Mouse (Mus musculus): ENCODE data around the gene Vps9d1. TPM values are rescaled to one million over a fixed set of nuclear protein-coding genes. Genes with fewer than 3 reads are reported as not detected.
"Not testable (repeated sequence)": the region's sequence is repeated elsewhere in the genome, so short reads cannot be mapped to it uniquely, and the experiment has no call there.

The Vps9d1 gene
- polyA plus RNA-seq, 1 experiment from 2014 or later, result 31.4 TPM

DNA sequence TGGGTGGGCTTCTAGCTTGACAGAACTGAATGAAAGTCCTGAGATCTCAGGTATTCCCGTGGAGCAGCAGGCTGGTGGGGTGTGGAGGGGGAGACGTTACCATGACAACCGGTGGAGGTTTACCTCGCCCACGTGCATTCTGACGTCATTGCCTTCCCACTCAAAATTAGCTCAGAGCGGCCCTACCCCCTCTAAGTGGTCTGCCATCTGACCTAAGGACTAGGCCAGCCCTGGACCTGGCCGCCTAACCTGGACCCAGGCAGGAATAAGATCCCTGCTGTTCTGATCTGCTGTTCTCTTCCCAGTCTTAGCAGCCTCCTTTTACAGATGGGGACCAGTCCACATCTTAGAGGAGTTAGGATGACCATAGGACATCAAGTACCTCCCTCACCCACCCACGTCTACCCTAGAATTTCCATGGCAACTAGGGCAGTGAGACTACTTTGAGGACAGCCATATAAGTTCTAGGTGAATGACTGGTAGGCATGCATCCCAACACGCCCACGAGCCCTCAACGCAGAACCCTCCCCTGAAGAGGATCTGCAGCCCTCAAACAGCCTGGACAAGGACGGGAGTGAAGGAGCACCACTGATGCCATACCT lies 19.1 kb downstream of the Vps9d1 start:
- H3K9ac ChIP-seq, result peak overlapping the region; percentile 62
- WGBS, result 34% methylated on average over 13 of the region's 13 CpGs
- no peaks in the 10 kb centered on the region for H3K36me3 ChIP-seq
- no peak overlapping the region for H3K27ac ChIP-seq (replicated peaks)
- H3K27me3 ChIP-seq, result peaks cover 17% of the 10 kb centered on the region
- peak overlapping the region; percentile 65 for H3K4me3 ChIP-seq (replicated peaks)
- no peaks in the 10 kb centered on the region for H3K9me3 ChIP-seq (replicated peaks)
- peak overlapping the region; percentile 95 for H3K4me2 ChIP-seq (replicated peaks)
- H3K4me1 ChIP-seq, result peaks cover 18% of the 10 kb centered on the region
- ATAC-seq (ENCODE audit: insufficient number of reproducible peaks, low FRiP score, low TSS enrichment, low read depth), result 0 out of 2 replicates have a peak, but pooled peaks have one; percentile 3

GRCm38 (mm10) chr8:123233760-123234159 lies 20.4 kb downstream of the Vps9d1 start:
- Histone ChIP-seq H3K4me1 (peaks cover 18% of the 10 kb centered on the region), H3K4me2 (replicated peaks) (no peak overlapping the region), H3K27ac (replicated peaks) (no peak overlapping the region), H3K27me3 (peaks cover 17% of the 10 kb centered on the region), H3K36me3 (peaks cover 7% of the 10 kb centered on the region; the same call in 1 of the 2 replicates), H3K4me3 (replicated peaks) (no peak overlapping the region), H3K9me3 (replicated peaks) (no peaks in the 10 kb centered on the region), H3K9ac (no peak overlapping the region)
- no peak for ATAC-seq (ENCODE audit: insufficient number of reproducible peaks, low FRiP score, low TSS enrichment, low read depth)
- 74% methylated on average over 11 of the region's 11 CpGs for WGBS

GRCm38 (mm10) chr8:123233300-123233699 lies 20.8 kb downstream of the Vps9d1 start:
- H3K9ac ChIP-seq, result no peak overlapping the region
- H3K4me1 ChIP-seq, result peaks cover 18% of the 10 kb centered on the region
- 49% methylated on average over 13 of the region's 13 CpGs for WGBS
- H3K9me3 ChIP-seq (replicated peaks), result no peaks in the 10 kb centered on the region
- ATAC-seq (ENCODE audit: insufficient number of reproducible peaks, low FRiP score, low TSS enrichment, low read depth), result no peak
- H3K27ac ChIP-seq (replicated peaks), result no peak overlapping the region
- H3K36me3 ChIP-seq, result peaks cover 8% of the 10 kb centered on the region; the same call in 1 of the 2 replicates
- H3K4me2 ChIP-seq (replicated peaks), result no peak overlapping the region
- peaks cover 17% of the 10 kb centered on the region for H3K27me3 ChIP-seq
- H3K4me3 ChIP-seq (replicated peaks), result no peak overlapping the region

- no peak overlapping the region for H3K4me2 ChIP-seq (replicated peaks)
- no peak overlapping the region for H3K9ac ChIP-seq
- H3K4me1 ChIP-seq, result peaks cover 18% of the 10 kb centered on the region
- H3K27ac ChIP-seq (replicated peaks), result no peak overlapping the region
- H3K9me3 ChIP-seq (replicated peaks), result no peaks in the 10 kb centered on the region
- ATAC-seq (ENCODE audit: insufficient number of reproducible peaks, low FRiP score, low TSS enrichment, low read depth), result no peak
- WGBS, result 45% methylated on average over 7 of the region's 7 CpGs
- H3K27me3 ChIP-seq, result peaks cover 17% of the 10 kb centered on the region
- H3K36me3 ChIP-seq, result peaks cover 14% of the 10 kb centered on the region
- no peak overlapping the region for H3K4me3 ChIP-seq (replicated peaks)
These were observed 21.6 kb downstream of the Vps9d1 start for GRCm38 (mm10) chr8:123232553-123232952.

DNA sequence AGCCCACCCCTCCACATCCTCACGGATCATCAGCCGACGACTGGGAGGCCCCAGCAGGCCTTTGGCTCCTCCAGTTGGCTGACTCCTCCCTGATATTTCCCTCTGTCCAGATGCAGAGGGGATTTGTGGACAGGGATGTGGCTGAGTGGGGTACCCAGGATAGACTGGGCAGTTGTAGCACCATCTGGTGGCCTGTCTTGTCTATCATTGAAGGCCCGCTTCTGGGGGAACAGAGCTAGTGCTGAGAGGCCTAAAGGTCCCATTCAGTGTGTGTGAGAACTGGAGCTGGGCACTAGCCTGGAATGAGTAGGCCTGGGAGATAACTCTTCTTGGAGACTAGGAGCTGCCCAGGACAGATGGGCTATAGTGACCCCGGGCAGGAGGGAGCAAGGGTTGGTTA lies 22.4 kb downstream of the Vps9d1 start:
- Histone ChIP-seq H3K36me3 (peaks cover 22% of the 10 kb centered on the region), H3K27me3 (peaks cover 17% of the 10 kb centered on the region), H3K27ac (replicated peaks) (no peak overlapping the region), H3K4me2 (replicated peaks) (no peak overlapping the region), H3K4me1 (peaks cover 18% of the 10 kb centered on the region), H3K9ac (no peak overlapping the region), H3K9me3 (replicated peaks) (no peaks in the 10 kb centered on the region), H3K4me3 (replicated peaks) (no peak overlapping the region)
- ATAC-seq (ENCODE audit: insufficient number of reproducible peaks, low FRiP score, low TSS enrichment, low read depth), result no peak
- 67% methylated on average over 5 of the region's 5 CpGs for WGBS

DNA sequence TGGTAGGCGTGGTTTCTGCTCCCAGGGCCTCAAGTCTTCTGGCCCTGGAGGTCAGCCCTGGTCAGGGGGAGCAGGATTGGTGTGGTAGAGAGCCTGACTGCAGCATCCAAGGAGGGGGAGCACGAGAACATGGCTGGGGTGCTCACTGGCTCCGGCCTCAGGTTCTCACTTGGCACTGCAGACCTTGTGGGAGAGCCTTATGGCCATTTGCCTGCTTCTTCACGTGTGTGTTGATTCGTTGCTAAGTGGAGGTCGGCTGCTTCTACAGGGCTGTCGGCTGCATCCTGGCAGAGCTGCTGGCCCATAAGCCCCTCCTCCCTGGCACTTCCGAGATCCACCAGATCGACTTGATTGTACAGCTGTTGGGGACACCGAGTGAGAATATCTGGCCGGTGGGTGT lies 23.8 kb downstream of the Vps9d1 start:
- H3K27me3 ChIP-seq, result peaks cover 10% of the 10 kb centered on the region
- not testable (repeated sequence) for ATAC-seq (ENCODE audit: insufficient number of reproducible peaks, low FRiP score, low TSS enrichment, low read depth); H3K9me3 ChIP-seq (replicated peaks); H3K9ac ChIP-seq; H3K4me3 ChIP-seq (replicated peaks); H3K4me2 ChIP-seq (replicated peaks); H3K27ac ChIP-seq (replicated peaks)
- H3K4me1 ChIP-seq, result peaks cover 14% of the 10 kb centered on the region
- H3K36me3 ChIP-seq, result peaks cover 23% of the 10 kb centered on the region
- 83% methylated on average over 11 of the region's 11 CpGs for WGBS

DNA sequence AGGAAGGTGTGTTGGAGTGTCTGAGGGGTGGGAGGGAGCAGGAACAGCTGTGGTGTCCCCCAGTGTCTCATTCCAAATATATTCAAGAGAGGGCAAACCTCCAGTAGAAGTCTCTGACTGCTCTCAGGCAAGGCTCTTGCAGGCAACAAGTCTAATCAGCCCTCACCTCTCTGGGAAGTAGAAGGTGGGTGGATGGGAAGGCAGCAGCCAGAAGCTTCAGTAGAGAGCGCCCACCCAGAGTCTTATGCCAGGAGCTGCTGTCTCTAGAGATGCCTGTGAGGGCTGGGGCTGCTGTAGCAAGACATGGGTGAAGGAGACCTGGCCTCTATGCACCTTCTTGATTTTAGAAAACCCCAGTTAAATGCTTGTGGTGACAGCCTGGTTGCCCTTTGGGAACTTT lies 25.7 kb downstream of the Vps9d1 start:
- Histone ChIP-seq H3K4me1 (peaks cover 14% of the 10 kb centered on the region), H3K36me3 (peaks cover 23% of the 10 kb centered on the region), H3K27me3 (0 out of 2 replicates have a peak, but pooled peaks cover under 1% of the 10 kb centered on the region), H3K9ac (no peak overlapping the region), H3K9me3 (replicated peaks) (no peaks in the 10 kb centered on the region), H3K4me2 (replicated peaks) (no peak overlapping the region), H3K4me3 (replicated peaks) (no peak overlapping the region), H3K27ac (replicated peaks) (no peak overlapping the region)
- no peak for ATAC-seq (ENCODE audit: insufficient number of reproducible peaks, low FRiP score, low TSS enrichment, low read depth)
- 96% methylated on average over 1 of the region's 1 CpGs for WGBS

DNA sequence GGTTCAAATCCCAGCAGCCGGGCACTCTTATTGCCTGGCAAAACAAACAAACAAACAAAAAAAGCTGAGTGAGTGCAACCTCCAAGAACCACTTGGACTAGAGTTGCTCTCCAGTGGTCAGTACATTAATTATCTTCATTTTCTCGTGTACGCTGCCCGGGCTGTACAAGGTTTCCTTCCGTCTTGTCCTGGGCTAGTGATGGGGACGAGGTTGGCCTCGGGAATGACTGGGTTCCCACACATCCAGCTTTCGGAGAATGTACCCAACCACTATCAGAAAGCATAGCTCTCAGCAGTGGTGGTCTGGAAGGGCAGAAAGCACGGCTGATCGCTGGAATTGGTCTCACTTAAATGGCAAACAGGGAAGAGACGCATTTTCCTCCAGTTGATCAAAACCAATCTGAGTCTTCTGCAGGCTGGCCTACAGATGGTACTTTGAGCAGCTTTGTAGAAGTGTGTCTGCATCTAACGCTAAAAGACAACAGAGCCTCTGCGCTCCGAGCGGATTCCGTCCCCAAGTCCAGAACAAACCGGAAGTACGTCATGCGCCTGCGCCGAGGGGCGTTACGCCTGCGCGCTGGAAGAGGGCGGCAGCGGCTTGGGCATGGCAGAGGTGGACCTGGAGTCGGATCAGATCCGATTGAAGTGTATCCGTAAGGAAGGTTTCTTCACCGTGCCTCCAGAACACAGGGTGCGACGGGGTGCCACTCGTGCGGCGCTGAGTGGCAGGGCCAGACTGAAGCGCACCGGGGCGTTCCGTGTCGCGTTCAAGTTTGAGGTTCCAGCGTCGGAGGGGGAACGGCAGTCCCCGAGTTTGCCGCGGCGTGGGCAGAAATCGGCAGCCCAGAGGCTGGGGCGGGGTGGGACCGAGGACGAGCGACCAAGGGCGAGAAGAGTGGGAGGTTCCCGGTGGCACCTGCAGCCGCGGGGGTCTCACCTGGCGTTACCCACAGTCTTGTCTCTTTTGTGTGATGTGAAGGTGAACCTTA lies 29.6 kb downstream of the Vps9d1 start, which contains the start of gene Cdk10:
Cdk10 (plus strand) TSS at position 565 of the 989 bp plus-strand sequence.
- Histone ChIP-seq H3K9me3 (replicated peaks) (no peaks in the 10 kb centered on the region), H3K4me1 (peaks cover 14% of the 10 kb centered on the region), H3K9ac (peak within 1 kb of the TSS; percentile 86), H3K36me3 (peaks cover 23% of the 10 kb centered on the region), H3K27ac (replicated peaks) (peak within 1 kb of the TSS; percentile 88), H3K27me3 (no peaks in the 10 kb centered on the region), H3K4me2 (replicated peaks) (peak within 1 kb of the TSS; percentile 89), H3K4me3 (replicated peaks) (peak within 1 kb of the TSS; percentile 75)
- ATAC-seq (ENCODE audit: insufficient number of reproducible peaks, low FRiP score, low TSS enrichment, low read depth), result peak; percentile 74
- 3% methylated on average over 59 of the region's 59 CpGs for WGBS

GRCm38 (mm10) chr8:123220917-123221316 lies 33.2 kb downstream of the Vps9d1 start:
- no peaks in the 10 kb centered on the region for H3K9me3 ChIP-seq (replicated peaks)
- H3K36me3 ChIP-seq, result no peaks in the 10 kb centered on the region
- no peaks in the 10 kb centered on the region for H3K27me3 ChIP-seq
- WGBS, result 48% methylated on average over 1 of the region's 1 CpGs
- H3K4me1 ChIP-seq, result peaks cover 14% of the 10 kb centered on the region
- no peak overlapping the region for H3K4me3 ChIP-seq (replicated peaks)
- no peak for ATAC-seq (ENCODE audit: insufficient number of reproducible peaks, low FRiP score, low TSS enrichment, low read depth)
- no peak overlapping the region for H3K9ac ChIP-seq
- H3K27ac ChIP-seq (replicated peaks), result no peak overlapping the region
- H3K4me2 ChIP-seq (replicated peaks), result no peak overlapping the region

- Histone ChIP-seq H3K27ac (replicated peaks) (no peak overlapping the region), H3K4me2 (replicated peaks) (no peak overlapping the region), H3K9ac (no peak overlapping the region), H3K9me3 (replicated peaks) (no peaks in the 10 kb centered on the region), H3K4me3 (replicated peaks) (no peak overlapping the region), H3K27me3 (no peaks in the 10 kb centered on the region), H3K36me3 (0 out of 2 replicates have a peak, but pooled peaks cover under 1% of the 10 kb centered on the region), H3K4me1 (peaks cover 21% of the 10 kb centered on the region)
- WGBS, result 69% methylated on average over 3 of the region's 3 CpGs
- ATAC-seq (ENCODE audit: insufficient number of reproducible peaks, low FRiP score, low TSS enrichment, low read depth), result no peak
These were observed 38.7 kb downstream of the Vps9d1 start for GRCm38 (mm10) chr8:123215430-123215829.

DNA sequence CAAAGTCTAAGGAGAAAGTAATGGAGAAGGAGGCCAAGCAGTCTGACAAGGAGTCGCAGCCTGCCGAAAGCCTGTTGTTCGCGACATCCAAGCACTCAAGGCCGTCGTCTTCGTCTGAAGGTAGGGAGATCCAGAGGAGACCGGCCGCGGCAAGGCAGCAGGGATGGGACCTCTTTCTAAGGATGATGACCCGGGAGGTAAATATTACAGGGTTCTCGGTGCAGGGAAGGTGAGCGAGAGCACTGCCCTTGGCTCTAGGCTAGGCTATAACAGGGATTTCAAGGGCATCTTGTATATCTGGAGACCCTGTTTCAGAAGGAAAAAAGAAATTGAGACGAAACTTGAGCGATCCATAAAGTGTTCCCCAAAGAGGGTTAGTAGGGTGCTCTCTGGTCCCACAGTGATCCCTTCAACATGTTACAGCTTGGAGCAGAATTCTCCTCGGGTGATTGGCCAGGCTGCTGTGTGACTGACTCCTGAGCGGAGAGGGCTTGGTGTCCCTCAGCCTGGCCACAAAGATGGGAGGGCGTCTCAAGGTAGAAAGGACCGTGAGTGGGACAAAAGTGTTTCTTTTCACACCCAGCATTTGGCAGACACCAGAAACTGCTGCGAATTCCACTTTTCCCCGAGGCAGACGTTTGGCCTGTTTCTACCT lies 40.9 kb downstream of the Vps9d1 start:
- Histone ChIP-seq H3K4me1 (peaks cover 21% of the 10 kb centered on the region), H3K9me3 (replicated peaks) (no peaks in the 10 kb centered on the region), H3K9ac (peak overlapping the region; percentile 99), H3K36me3 (peaks cover 22% of the 10 kb centered on the region), H3K27me3 (no peaks in the 10 kb centered on the region), H3K4me3 (replicated peaks) (peak overlapping the region; percentile 95), H3K27ac (replicated peaks) (no peak overlapping the region), H3K4me2 (replicated peaks) (peak overlapping the region; percentile 69)
- ATAC-seq (ENCODE audit: insufficient number of reproducible peaks, low FRiP score, low TSS enrichment, low read depth), result no peak
- 20% methylated on average over 22 of the region's 22 CpGs for WGBS
